Mouse (Mus musculus): ENCODE results near the gene H2-DMa.
"Not testable (repeated sequence)": the region's sequence is repeated elsewhere in the genome, so short reads cannot be mapped to it uniquely, and the experiment has no call there.

The H2-DMa gene

DNA sequence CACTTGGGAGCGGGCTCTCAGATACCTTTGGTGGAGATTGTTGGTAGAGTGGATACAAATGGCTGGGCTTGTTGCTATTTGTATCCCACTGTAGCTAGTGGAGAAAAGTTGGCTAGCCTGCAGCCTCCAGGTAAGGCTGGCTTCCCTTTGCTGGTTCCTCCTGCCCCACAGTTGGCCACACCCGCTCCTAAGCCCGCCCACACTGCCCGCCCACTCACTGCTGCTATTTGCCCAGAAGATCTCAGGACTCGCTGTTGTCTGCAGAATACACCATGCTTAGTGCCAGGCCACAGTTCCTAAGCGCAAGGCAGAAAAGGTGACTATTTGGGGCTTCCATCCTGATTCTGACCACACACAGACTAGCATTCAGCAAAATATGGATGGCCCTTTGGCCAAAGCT, 8.1 kb downstream of the H2-DMa start:
- peak; percentile 82 for DNase-seq

DNA sequence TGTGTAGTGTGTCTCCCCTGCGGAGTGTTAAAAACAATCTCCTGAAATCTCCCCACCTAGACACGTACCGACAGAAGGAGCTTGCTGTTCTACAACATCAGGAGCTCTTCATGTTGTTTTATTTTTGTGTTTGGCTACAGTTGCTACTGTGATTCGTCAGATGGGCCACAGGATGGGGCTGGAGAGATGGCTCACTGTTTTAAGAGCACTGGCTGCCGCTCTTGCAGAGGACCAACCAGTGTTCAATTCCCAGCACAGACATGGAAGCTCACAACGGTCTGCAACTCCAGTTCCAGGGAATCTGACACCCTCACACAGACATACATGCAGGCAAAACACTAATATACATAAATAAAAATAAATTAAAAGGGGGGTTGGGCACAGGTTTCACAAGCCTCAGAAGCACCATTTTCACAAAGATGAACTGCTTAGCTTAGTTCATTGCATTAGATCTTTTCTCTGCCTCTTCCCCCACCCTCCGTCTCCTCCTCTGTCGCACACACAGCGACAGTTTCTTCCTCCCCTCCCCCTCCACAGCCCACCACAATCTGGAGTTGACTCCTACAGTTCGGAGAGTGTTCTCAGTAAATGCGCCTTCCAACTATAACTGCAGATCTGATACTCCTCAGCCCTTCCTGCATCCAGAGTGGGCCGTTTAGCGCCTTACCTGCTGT, 9.1 kb downstream of the H2-DMa start:
- no peak for DNase-seq

DNA sequence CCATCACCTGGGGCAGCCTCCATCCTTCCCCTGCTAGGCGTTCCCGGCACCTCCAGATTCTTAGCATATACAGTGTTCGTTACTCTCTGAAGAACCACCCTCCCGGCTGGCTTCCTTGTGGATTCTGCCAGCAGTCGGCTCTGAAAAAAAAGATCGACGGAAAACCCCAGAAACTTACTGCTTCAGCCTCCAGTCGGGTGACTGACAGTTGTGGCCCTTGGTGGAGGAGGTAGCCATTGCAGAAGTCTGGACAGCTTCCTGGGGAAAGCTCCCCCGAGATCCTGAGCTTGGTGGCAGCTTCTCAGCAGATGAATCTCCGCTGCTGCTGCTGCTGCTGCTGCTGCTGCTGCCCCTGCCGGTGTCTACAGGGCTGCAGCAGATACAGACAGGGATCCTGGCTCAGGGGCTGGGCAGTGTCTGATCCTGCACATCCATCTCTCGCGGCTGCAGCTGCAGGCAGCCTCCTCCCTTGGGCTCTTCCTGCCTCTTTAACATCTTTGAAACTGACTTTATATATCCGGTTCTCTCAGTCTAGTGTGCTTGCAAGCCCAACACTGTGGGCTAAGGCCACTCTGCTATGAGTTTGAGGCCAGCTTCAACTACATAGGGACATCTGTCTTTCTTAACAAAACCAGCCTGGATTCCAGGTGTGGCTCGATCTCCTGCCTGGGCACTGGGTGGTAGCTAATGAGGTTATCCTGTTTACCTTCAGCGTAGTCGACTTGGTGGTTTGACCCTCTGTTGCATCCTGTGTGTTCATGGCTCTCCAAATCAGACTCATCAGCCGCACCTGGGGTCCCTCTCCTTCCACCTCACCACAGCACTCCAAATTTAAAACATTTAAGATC, 9.8 kb downstream of the H2-DMa start:
- DNase-seq: no peak

DNA sequence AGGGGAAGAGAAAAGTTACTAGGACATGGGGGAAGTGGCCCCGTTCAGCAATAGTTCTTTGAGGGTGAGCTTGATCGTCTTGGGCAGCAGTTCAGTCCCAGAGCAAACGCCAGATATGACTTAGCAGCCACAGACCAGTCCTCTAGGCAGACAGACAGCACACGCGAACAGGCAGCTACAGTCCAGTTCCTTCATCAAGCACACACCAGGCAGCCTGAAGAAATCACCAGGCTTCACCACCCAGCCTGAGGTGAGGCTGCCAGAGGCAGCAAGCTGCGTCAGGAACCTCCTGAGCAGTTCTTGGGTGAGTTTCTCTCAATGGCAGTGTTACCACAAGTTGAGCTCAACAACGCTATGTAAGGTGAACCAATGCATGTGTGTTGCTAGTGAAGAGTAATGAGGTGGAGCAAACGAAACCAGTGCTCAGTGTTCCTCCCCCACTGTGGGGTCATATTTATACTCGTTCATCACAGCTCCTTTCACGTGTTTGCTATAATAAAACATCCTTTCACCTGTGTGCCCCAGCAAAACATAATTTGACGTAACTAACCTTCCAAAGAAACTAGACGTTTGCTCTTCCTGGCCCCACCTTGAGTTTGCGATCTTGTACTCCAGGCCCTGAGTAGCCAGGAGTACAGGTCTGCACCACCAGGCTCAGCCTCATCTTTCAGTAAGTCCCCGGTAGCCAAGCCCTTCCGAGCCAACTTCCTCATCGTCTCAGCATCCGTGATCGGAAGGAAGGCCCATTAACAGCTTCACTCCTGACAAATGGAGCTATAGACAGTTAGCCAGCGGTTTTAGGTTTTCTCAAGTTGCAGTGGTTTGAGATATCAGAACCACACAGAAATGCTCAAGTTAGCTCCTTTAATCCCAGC, 11.0 kb downstream of the H2-DMa start:
- DNase-seq: no peak

DNA sequence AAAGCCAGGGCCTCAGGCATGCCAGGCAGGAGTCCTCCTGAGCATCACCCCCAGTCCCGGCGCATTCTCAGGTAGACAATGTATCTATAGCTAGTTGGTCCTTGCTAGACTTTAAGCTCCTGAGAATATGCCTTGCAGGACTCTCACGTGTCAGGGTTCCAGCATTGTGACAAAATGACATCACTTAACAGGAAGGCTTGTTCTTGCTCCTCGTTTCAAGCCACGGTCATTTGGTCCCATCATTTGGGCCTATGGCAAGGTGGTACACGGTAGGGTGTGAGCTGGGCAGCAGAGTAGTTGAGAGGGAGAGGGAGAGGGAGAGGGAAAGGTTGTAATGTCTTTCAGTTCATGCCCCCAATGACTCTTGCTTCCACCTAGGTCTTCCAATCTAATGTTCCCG, 12.6 kb downstream of the H2-DMa start:
- DNase-seq: no peak

DNA sequence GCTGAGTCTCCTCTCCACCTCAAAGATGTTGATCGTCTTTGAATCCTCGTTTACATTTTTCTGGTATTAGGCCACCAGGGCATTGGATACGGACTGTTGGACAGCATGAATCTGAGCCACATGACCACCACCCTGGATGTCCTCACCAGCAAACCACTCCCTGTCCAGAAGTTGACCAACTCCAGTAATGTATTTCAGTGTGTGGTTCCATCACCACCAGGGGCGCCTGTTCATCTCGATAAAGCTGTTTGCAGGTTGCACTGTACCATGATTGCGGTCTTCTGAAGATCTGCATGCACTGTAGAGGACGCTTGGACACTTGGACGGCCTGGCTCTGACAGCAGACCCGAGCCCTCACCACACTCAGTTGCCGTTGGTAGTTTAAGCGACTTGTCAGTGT, 13.9 kb downstream of the H2-DMa start:
- DNase-seq: no peak

DNA sequence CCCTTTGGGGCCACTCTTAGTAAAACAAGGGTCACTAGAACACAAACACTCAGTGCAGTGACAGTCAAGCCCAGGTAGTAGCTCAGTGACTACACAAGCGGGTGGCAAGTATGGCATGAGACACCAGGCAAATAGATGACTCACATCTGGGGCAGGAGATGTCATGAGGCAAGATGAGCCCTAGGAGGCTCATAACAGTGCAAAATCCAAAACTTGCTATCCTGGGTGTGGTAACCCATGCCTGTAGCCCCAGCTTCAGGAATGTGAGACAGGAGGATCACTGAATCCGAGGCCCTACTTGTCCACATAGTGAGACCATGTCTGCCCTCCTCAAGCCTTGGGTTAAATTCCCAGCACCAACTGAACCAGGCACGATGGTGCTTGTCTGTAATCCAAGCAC, 15.1 kb downstream of the H2-DMa start:
- no peak for DNase-seq

DNA sequence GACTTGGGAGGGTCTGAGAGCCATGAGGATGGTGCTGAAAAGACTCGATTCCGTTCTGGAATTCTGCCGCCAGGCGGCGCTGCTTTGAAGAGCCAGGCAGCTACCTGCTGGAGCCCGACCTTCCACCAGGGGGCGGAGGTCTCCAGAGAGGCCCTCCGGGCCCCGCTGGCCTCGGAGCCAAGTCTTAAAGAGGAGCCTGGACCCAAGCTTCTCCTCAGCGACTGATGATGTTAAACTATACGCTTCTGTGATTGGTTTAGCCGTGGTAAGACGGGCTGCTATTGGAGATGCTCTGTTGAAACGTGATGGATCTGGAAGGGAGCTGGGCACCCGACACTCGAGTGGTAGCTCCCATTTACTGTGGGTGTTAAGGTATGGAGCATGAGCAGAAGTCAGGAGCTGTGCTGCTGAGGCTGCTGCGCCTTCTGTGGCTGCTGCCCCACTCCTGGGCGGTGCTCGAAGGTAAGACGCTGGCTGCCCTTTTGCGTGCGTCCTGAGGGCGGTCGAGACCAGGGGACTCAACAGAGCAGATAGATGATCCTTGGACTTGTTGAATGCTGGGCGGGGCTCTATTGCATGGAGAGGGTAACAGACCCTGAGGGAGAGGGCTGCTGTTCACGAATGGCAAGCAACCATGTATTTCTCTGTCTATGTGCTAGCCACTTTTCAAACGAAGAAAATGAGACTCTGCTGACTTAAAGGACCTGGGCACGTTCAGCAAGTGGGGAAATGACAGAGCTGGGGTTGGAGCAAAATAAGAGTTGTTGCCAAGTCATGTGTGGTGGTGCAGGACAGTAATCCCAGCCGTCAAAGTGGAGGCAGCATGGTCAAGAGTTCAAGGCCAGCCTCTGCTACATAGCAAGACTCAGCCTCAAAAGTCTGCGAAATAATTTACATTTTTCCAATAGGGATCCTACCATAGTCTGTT, 16.2 kb downstream of the H2-DMa start:
- peak; percentile 100 for DNase-seq

DNA sequence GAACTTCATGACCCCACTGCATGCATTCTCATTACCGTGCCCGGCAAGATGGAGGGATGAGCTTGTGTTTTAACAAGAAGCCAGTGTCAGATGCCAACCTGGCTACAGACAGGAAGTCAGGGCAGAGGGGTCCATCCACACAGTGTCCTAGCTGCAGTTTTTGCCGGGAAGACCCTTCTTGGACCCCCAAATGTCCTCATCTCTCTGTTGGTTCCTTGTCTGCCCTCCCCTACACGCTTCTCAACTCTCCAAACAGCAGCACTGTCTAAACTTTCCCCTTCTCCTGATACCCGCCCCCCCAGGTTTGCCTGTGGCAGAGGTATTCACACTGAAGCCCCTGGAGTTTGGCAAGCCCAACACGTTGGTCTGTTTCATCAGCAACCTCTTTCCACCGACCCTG, 18.3 kb downstream of the H2-DMa start:
- no peak for DNase-seq

DNA sequence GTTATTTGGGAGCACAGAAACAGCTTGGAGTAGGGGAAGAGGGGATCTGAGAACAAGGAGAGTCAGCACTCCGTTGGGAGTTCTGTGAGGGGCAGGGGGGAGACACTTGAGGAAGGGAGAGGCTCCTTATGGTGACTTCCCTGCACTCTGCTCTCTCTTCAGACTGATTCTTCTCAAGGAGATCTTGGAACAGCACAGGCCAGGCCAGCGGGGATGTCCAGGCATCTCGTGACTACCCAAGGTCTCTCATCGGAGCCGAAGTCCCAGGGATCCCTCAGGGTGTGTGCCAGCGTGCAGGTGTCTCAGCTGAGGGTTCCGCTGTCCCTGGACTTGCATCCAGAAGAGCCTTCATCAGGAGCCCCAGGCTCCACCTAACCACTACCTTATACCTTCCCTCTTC, 19.3 kb downstream of the H2-DMa start:
- no peak for DNase-seq

DNA sequence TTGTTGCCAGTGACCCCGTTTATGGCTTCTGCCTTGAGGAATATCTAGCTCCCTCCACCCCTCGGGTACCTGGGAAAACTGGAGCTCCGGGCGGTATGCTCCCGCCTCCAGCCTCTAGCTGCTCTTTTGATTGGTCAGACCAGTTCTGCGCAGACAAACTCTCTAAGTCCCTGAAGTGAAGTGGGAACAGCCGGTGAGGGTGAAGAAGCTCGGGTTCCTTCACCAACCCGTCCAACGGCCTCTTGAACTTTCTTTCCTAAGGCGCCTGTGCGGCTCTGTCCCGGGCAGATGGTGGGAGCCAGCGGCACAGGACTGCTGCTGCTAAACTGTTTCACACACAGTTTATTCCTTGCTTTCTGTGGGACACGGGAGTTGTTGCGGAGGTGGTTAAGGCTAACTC, 20.1 kb downstream of the H2-DMa start:
- peak; percentile 45 for DNase-seq

DNA sequence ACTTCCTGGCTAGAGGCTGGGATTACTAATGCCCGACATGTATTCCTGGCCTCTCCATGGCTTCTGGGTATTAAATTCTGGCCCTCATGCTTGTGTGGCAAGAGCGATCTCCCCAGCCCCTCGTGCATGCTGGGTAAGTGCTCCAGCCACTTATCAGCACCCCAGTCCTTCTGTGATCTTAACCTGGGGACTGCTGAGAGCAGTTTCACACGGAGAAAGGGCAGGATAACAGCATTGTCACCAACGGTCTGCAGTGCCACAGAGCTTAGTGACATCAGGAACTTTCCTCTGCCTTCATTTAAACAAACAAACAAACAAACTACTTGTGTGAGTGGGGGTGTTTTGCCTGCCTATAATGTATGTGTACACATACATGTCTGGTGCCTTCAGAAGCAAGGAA, 20.9 kb downstream of the H2-DMa start:
- no peak for DNase-seq

DNA sequence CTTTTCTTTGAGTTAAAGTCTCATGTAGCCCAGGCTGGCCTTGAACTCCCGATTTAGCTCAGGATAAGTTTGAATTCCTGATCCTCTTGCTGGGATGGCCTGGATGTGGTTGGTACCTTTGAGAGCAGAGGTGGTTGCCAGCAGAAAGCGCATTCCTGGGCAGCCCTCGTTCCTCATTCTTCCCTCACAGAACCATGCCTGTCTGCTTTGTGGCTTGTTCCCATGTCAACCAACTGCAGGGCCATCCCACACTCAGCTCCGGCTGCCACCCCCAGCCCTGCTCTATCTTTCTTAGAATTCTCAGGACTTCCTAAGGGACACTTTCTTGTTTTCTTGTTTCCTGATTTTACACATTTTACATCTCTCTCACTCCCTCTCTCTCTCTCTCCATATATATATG, 22.1 kb downstream of the H2-DMa start:
- no peak for DNase-seq

DNA sequence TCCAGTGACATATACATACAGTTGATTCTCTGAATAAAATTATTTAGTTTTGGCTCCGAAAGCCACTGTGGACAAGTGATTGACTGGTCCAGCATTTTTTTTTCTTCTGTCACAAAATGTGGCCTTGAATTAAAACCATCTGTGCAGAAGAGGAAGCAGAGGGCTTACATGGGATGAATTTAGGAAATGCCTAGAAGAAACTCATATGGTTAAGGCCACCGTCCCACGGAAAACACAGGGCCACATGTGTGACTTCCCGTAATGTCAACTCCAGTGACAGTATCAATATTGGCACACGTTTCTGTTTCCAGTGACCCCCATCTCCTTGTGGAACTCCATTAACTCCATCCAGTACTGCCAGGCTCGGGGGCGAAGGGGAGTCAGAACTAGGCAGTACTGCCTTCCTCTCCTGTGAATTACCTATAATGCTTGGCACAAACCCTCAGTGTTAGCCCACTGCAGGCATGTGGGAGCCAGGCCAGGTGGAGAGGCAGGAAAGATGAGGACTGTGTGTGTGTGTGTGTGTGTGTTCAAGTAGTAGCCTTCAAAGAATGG, 23.2 kb downstream of the H2-DMa start:
- no peak for DNase-seq

DNA sequence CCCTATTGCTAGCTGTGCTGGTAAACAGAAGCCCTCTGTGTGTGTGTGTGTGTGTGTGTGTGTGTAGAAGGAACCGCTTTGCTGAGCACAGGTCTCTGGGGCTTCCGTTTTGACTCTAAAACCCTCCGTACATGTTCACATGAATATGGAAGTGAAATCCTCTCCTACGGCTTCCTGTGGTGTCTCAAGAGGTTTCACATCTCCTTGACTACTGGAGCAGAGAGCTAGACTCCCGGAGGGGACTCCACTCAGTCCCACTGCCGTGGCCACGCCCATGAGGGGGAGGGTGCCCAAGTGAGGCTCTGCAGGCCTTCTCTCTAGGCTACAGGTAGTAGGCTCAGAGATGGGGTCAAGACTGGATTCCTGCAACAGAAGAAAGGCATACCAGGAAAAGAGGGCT, 23.7 kb downstream of the H2-DMa start, which contains the start of gene H2-DMb2:
Gene H2-DMb2, plus strand, starts transcription at position 275 of the 400 bp plus-strand sequence.
- peak; percentile 51 for DNase-seq

DNA sequence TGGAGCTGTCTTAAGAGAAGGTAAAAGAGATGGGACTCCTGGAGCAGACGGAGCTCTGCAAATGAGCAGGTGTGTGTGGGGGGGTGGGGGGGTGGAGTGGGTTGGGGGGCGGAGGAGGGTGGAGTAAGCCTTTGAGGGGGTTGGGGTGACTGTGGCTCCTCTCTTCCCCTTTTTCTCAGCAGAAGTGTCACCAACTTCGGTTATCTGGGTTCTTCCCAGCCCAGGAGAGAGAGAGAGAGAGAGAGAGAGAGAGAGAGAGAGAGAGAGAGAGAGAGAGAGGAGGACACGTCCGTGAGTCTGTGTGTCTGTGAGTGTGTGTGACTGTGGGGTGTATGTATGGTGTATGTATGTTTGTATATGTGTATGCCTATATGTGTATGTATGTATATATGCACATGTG, 24.1 kb downstream of the H2-DMa start:
- no peak for DNase-seq

DNA sequence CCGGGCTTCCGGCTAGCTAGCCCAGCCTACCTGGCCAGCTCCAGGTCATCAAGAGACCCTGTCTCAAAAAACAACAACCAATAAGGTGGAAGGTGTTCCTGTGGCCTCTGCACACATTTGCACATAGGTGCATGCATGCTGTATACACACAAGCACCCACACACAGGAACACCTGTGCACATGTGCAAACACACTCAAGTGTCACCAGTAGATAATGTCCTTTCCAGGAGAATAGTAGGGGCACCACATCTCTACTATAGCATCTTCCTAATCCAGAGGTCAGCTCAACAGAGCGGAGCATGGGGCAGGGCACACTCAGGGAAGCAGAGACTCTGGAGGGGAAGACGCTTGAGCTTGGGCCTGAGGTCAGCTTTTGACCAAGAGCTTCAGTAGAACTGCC, 24.9 kb downstream of the H2-DMa start:
- DNase-seq: not testable (repeated sequence)

DNA sequence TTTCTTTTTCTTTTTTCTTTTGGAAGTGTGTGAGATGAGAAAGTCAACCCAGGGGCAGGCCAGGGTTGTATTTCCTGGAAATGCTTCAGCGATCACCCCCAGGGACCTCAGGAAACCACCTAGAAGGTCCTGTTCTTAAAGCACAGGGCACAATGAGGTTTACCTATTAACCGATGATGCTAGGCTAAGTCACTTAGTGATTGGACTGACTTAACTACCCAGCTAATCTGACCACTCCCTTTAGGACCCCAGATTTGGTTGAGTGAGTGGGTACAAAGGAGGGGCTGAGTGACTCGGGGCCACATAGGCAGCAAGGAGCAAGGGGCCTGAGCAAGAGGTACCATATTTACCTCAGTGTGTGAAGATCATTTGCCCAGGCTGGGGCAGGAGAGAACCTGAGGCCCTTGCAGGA, 25.6 kb downstream of the H2-DMa start:
- DNase-seq: no peak

DNA sequence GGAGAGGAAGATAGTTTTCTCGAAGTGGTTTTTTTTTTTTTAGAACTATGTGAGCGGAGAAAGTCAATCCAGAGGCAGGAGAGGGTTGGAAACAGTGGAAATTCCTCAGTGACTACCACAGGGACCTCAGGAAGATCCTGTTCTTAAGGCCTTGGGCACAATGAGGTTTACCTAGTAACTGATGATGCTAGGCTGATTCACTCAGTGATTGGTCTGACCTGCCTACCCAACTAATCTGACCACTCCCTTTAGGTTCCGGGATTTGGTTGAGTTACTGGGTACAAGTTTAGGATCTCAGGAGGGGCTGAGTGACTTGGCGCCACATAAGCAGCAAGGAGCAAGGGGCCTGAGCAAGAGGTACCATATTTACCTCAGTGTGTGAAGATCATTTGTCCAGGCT, 33.6 kb downstream of the H2-DMa start, which contains the start of gene H2-DMb1:
Gene H2-DMb1, plus strand, starts transcription at position 150 of the 400 bp plus-strand sequence.
- DNase-seq: peak; percentile 90

DNA sequence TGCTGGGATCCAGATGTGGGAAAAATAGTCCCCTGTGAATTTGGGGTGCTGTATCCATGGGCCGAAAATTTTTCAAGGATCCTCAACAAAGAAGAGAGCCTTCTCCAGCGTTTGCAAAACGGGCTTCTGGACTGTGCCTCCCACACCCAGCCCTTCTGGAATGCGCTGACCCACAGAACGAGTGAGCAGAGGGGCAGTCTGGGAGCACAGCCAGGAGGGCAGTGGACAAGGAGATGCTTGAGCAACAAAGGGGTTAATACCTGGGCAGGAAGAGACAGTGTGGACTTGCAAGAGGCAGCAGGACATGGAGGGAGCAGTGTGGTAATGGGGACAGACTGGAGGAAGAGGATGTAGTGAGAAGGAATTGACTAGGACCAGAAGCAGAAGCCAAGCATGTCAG, 36.2 kb downstream of the H2-DMa start:
- DNase-seq: no peak

DNA sequence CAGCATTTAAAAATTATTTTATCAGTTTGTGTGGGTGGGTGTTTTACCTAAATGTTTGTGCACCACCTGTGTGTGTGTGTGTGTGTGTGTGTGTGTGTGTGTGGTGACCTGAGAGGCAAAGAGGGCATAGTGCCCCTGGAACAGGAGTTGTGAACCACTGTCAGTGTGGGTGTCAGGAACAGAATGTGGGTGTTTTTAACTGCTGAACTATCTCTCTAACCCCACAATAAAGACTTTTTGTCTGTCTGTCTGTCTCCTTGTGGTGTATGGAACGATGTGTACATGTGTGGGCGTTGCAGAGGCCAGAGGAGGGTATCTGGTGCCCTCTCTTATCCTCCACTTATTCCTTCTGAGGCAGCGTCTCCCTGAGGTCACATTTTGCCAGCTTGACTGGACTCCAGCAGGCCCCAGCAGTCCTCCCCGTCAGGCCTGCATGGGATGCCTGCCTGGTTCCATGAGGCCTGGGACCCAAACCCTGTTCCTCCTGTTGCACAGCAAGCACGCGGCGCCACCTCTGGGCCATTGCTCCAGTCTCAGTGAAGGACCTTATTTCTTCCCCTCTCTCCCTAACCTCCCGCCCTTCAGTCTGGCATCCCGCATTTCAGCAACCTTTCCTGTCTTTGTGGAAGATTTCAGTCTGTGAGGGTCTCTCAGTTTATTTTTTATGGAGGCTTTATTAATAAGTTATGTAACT, 45.0 kb downstream of the H2-DMa start:
- peak; percentile 30 for DNase-seq
